Comparison of ENCODE assay signal across 22 mouse cellular contexts in genomic region chr1:136614748-136615440, GRCm38 (mm10). TPM values are rescaled to one million over a fixed set of nuclear protein-coding genes. Genes with fewer than 3 reads are reported as not detected.
DNase-seq lines count a peak whose midpoint lies in the region; ATAC-seq and TF ChIP-seq lines count a peak whose summit lies in the region.
"Had no signal": no experiment of that assay in that cellular context is flagged by ENCODE, and none has a peak within 500 bp of the region (broad histone marks: within the 10 kb centered on the region; RNA-seq: fewer than 3 reads in every experiment).

No protein-coding gene starts in this region.

- peak; percentile 65 for ATAC-seq in lung, postnatal 0 days
- peak; percentile 70 for ATAC-seq in liver, embryonic 15.5 days (ENCODE audit: insufficient read depth)
- ATAC-seq in heart, embryonic 11.5 days (replicated peaks; ENCODE audit: insufficient number of reproducible peaks, low FRiP score, low TSS enrichment): no peak
- ATAC-seq: CD4-positive, CD25-positive, alpha-beta regulatory T cell, adult 4 months; forebrain, embryonic 16.5 days had no signal

- H3K27me3 ChIP-seq in lung, postnatal 0 days (replicated peaks; ENCODE audit: insufficient read depth, low read length): no peaks in the 10 kb centered on the region
- H3K27me3 ChIP-seq in liver, embryonic 15.5 days: no peaks in the 10 kb centered on the region
- H3K27me3 ChIP-seq in heart, embryonic 11.5 days (ENCODE audit: control insufficient read depth, insufficient read depth, low read length): no peaks in the 10 kb centered on the region
- H3K27me3 ChIP-seq: embryonic facial prominence, embryonic 12.5 days; forebrain, embryonic 12.5 days; heart, embryonic 13.5 days; hindbrain, embryonic 12.5 days had no signal

- TF ChIP-seq EP300 in lung, postnatal 0 days (IDR thresholded peaks at IDR 0.05): no peak

- no peak for TF ChIP-seq CTCF in lung, postnatal 0 days (IDR thresholded peaks at IDR 0.05)

- no peak overlapping the region for H3K4me3 ChIP-seq in lung, postnatal 0 days (ENCODE audit: low read depth, low read length)
- no peak overlapping the region for H3K4me3 ChIP-seq in liver, embryonic 15.5 days (replicated peaks)
- no peak overlapping the region for H3K4me3 ChIP-seq in heart, embryonic 11.5 days (ENCODE audit: low read depth, low read length)
- H3K4me3 ChIP-seq: embryonic facial prominence, embryonic 12.5 days; forebrain, embryonic 12.5 days; heart, embryonic 13.5 days; hindbrain, embryonic 12.5 days had no signal

- no peaks in the 10 kb centered on the region for H3K36me3 ChIP-seq in lung, postnatal 0 days (ENCODE audit: insufficient read depth, low read length)
- no peaks in the 10 kb centered on the region for H3K36me3 ChIP-seq in liver, embryonic 15.5 days (replicated peaks)
- no peaks in the 10 kb centered on the region for H3K36me3 ChIP-seq in heart, embryonic 11.5 days (ENCODE audit: control insufficient read depth, insufficient read depth, low read length)
- H3K36me3 ChIP-seq: embryonic facial prominence, embryonic 12.5 days; forebrain, embryonic 12.5 days; G1E; heart, embryonic 13.5 days; hindbrain, embryonic 12.5 days had no signal

- H3K9ac ChIP-seq in lung, postnatal 0 days (replicated peaks; ENCODE audit: low read depth): no peak overlapping the region
- no peak overlapping the region for H3K9ac ChIP-seq in liver, embryonic 15.5 days
- no peak overlapping the region for H3K9ac ChIP-seq in heart, embryonic 11.5 days (ENCODE audit: low read depth, low read length)
- H3K9ac ChIP-seq: embryonic facial prominence, embryonic 12.5 days; forebrain, embryonic 12.5 days; heart, embryonic 13.5 days; hindbrain, embryonic 12.5 days had no signal

- DNase-seq in heart, adult 11 months: peak; percentile 9
- no peak for DNase-seq in heart, postnatal 36 days
- DNase-seq in lung, postnatal 0 days (ENCODE audit: low spot score): peak; percentile 52
- no peak for DNase-seq in lung, adult 18-20 months
- peak; percentile 54 for DNase-seq in yolk sac, embryonic 10.5 days (ENCODE audit: low spot score)
- no peak for DNase-seq in left cerebral cortex, postnatal 10 days (ENCODE audit: extremely low spot score in 1 of 2, low spot score in 2 of 2)
- DNase-seq: adrenal gland, adult 8-10 months; adrenal gland, postnatal 36 days; B cell, adult 2 months; cerebellum, adult 9-10 months; cerebellum, postnatal 25 days; gastrocnemius, postnatal 14 days; heart, postnatal 4 days had no signal

- 53% methylated on average over 11 of the region's 11 CpGs for WGBS in lung, postnatal 0 days
- WGBS in liver, embryonic 15.5 days (ENCODE audit: insufficient replicate concordance): 67% methylated on average over 11 of the region's 11 CpGs
- 82% methylated on average over 11 of the region's 11 CpGs for WGBS in heart, embryonic 11.5 days (ENCODE audit: insufficient replicate concordance)

- intact Hi-C loops in heart, postnatal 36 days (cut with DNase I): no loop called here
- intact Hi-C loops in left cerebral cortex, postnatal 10 days (cut with DNase I): no loop called here

- H3K4me2 ChIP-seq in lung, postnatal 0 days (replicated peaks; ENCODE audit: low read depth, low read length): no peak overlapping the region
- H3K4me2 ChIP-seq in liver, embryonic 15.5 days: no peak overlapping the region
- no peak overlapping the region for H3K4me2 ChIP-seq in heart, embryonic 11.5 days
- H3K4me2 ChIP-seq: embryonic facial prominence, embryonic 12.5 days; forebrain, embryonic 12.5 days; heart, embryonic 13.5 days; hindbrain, embryonic 12.5 days had no signal

- H3K27ac ChIP-seq in lung, postnatal 0 days (ENCODE audit: low read length): 0 out of 2 replicates have a peak overlapping the region, but pooled peaks have one; percentile 43
- peak overlapping the region; percentile 64 for H3K27ac ChIP-seq in liver, embryonic 15.5 days (replicated peaks)
- H3K27ac ChIP-seq in heart, embryonic 11.5 days (ENCODE audit: low read depth, low read length): no peak overlapping the region
- H3K27ac ChIP-seq: embryonic facial prominence, embryonic 12.5 days; forebrain, embryonic 12.5 days; heart, embryonic 13.5 days; hindbrain, embryonic 12.5 days had no signal

- H3K9me3 ChIP-seq in lung, postnatal 0 days (ENCODE audit: low read length): no peaks in the 10 kb centered on the region
- H3K9me3 ChIP-seq in liver, embryonic 15.5 days (replicated peaks): no peaks in the 10 kb centered on the region
- no peaks in the 10 kb centered on the region for H3K9me3 ChIP-seq in heart, embryonic 11.5 days (replicated peaks; ENCODE audit: control insufficient read depth, low read length)
- H3K9me3 ChIP-seq: embryonic facial prominence, embryonic 12.5 days; forebrain, embryonic 12.5 days; G1E; heart, embryonic 13.5 days; hindbrain, embryonic 12.5 days had no signal

- H3K4me1 ChIP-seq in lung, postnatal 0 days (ENCODE audit: insufficient read depth, low read depth, low read length): no peaks in the 10 kb centered on the region
- peaks cover 20% of the 10 kb centered on the region for H3K4me1 ChIP-seq in liver, embryonic 15.5 days (replicated peaks)
- no peaks in the 10 kb centered on the region for H3K4me1 ChIP-seq in heart, embryonic 11.5 days (ENCODE audit: control insufficient read depth, insufficient read depth, low read length)
- H3K4me1 ChIP-seq: embryonic facial prominence, embryonic 12.5 days had no signal

RNA-seq across cellular contexts. Expression of gene Zfp281, which starts 9.8 kb away (rescaled TPM):
- 10 to 100 TPM; 10.1 to 11.4 TPM for total RNA-seq in heart, postnatal 36 days (2021)
- 15.3 and 16.4 TPM in 2 replicates for polyA plus RNA-seq in lung, postnatal 0 days (2015; fragmentation: Nextera tagmentation; extraction: Ambion mirVana)
- polyA plus RNA-seq in liver, embryonic 15.5 days (2015; fragmentation: Nextera tagmentation; extraction: Ambion mirVana): 6.0 and 6.6 TPM in 2 replicates
- 10 to 100 TPM; 33.8 to 34.6 TPM for total RNA-seq in left cerebral cortex, postnatal 10 days (2021)
- 17.4 and 17.5 TPM in 2 replicates for polyA plus RNA-seq in heart, embryonic 11.5 days (2014; fragmentation: Nextera tagmentation; extraction: Ambion mirVana)

Comparison
In these comparisons a context has a peak if more than half of its experiments do, and no peak if none do; other contexts are left out.
1. DNase-seq: peak in heart, adult 11 months (single experiment), lung, postnatal 0 days (single experiment) and yolk sac, embryonic 10.5 days (single experiment); none in heart, postnatal 36 days (0 of 2), lung, adult 18-20 months (0 of 2) and left cerebral cortex, postnatal 10 days (0 of 2).